Mouse (Mus musculus): ENCODE results near the gene Kif23. TPM values are rescaled to one million over a fixed set of nuclear protein-coding genes. Genes with fewer than 3 reads are reported as not detected.

Gene Kif23
- polyA plus RNA-seq, 1 experiment = 6.4 TPM

- no peaks in the 10 kb centered on the region for H3K9me3 ChIP-seq
- TF ChIP-seq GATA1 (IDR thresholded peaks at IDR 0.05; ENCODE audit: borderline replicate concordance, low read length) = no peak
- TF ChIP-seq FLI1 (IDR thresholded peaks at IDR 0.05; ENCODE audit: low read length) = no peak
- H3K4me1 ChIP-seq = peaks cover 17% of the 10 kb centered on the region
- H3K4me3 ChIP-seq (replicated peaks) = no peak overlapping the region
- peaks cover 68% of the 10 kb centered on the region for H3K36me3 ChIP-seq (replicated peaks; ENCODE audit: low read length)
- no peaks in the 10 kb centered on the region for H3K27me3 ChIP-seq (replicated peaks)
Measured at GRCm38 (mm10) chr9:61917436-61917835, 29.1 kb downstream of the Kif23 start.

DNA sequence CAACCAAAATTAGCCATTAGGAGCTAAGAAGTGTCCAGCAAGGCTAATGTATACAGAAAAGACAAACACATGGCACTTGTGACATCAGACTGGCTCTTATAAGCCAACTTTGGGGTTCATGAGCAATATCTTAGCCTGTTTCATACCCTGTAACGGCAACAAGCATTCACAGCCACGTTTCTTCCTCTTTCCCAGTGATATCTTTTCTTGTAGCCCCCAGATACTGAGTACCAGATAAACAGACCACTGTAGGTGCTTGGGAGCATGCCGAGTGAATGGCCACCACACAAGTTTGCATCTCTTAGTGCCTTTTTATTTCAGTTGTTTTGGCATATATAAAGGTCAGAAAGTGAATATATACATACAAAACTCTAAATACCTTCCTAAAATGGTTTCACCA is 29.6 kb downstream of the Kif23 start:
- Histone ChIP-seq H3K4me3 (replicated peaks) (no peak overlapping the region), H3K27me3 (replicated peaks) (no peaks in the 10 kb centered on the region), H3K4me1 (peaks cover 21% of the 10 kb centered on the region), H3K36me3 (replicated peaks; ENCODE audit: low read length) (peaks cover 68% of the 10 kb centered on the region), H3K9me3 (no peaks in the 10 kb centered on the region)
- no peak for TF ChIP-seq FLI1 (IDR thresholded peaks at IDR 0.05; ENCODE audit: low read length)
- no peak for TF ChIP-seq GATA1 (IDR thresholded peaks at IDR 0.05; ENCODE audit: borderline replicate concordance, low read length)

- peak overlapping the region; percentile 96 for H3K4me3 ChIP-seq (replicated peaks)
- no peaks in the 10 kb centered on the region for H3K27me3 ChIP-seq (replicated peaks)
- TF ChIP-seq FLI1 (IDR thresholded peaks at IDR 0.05; ENCODE audit: low read length) = no peak
- no peak for TF ChIP-seq GATA1 (IDR thresholded peaks at IDR 0.05; ENCODE audit: borderline replicate concordance, low read length)
- peaks cover 68% of the 10 kb centered on the region for H3K36me3 ChIP-seq (replicated peaks; ENCODE audit: low read length)
- H3K9me3 ChIP-seq = no peaks in the 10 kb centered on the region
- peaks cover 26% of the 10 kb centered on the region for H3K4me1 ChIP-seq
Measured at GRCm38 (mm10) chr9:61915393-61916005, 31.1 kb downstream of the Kif23 start.

DNA sequence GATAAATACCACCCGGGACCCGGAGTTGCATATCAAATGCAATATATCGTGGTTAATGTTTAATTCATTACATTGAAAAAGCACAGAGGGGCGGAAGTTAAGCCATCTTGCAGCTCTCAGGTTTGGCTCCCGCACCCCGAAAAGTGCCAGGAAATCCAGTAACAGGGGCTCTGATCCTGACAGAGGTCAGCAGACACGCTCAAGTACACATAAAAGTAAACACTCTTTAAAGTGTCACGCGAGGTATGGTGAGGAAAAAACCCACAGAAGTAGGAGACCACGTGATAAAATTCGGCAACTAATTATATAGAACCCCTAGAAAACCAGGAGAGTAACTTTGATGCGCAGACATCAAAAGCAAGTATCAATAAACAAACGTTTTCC is 31.7 kb downstream of the Kif23 start:
- H3K36me3 ChIP-seq (replicated peaks; ENCODE audit: low read length) = peaks cover 65% of the 10 kb centered on the region
- TF ChIP-seq GATA1 (IDR thresholded peaks at IDR 0.05; ENCODE audit: borderline replicate concordance, low read length) (no peak), FLI1 (IDR thresholded peaks at IDR 0.05; ENCODE audit: low read length) (no peak)
- H3K4me3 ChIP-seq (replicated peaks) = peak overlapping the region; percentile 96
- H3K4me1 ChIP-seq = peaks cover 26% of the 10 kb centered on the region
- H3K9me3 ChIP-seq = no peaks in the 10 kb centered on the region
- no peaks in the 10 kb centered on the region for H3K27me3 ChIP-seq (replicated peaks)

DNA sequence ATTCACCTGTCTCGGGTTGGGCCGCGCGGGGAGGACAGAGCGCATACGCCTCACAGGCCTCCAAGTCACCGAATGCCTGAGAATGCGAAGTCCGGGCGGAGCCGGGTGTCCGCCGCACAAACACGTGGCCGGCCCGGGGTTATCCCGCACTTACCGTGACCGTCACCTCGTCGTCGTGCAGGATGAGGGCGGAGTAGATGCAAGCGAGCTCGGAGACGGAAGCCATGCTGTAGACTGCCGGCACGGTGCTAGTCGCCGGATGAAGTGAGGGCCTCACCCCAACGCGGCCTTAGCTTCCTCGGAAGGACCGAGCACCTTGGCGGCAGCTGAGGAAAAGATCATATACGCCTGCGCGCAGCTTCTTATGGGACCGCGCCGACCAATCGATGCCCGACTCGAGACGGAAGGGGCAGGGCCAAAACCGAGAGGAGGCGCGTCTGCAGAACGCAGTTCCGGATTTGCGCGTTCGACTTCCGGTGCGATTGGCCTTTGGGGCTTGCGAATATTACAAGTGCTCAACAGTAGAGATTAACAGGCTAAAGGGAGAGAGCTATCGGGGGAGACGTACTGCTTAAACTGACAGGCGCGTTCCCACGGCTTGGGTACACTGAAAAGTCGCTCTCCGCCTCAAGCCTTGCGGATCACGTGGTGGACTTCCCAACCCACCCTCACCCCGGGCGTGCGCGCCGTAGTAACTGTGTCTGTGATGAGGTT is 32.2 kb downstream of the Kif23 start, which contains the start of gene Rplp1:
Gene Rplp1, minus strand, starts transcription at position 340 of the 714 bp plus-strand sequence.
- TF ChIP-seq FLI1 (IDR thresholded peaks at IDR 0.05; ENCODE audit: low read length) (peak; percentile 51; the same call in 1 of the 2 replicates), GATA1 (IDR thresholded peaks at IDR 0.05; ENCODE audit: borderline replicate concordance, low read length) (no peak)
- Histone ChIP-seq H3K4me1 (peaks cover 26% of the 10 kb centered on the region), H3K36me3 (replicated peaks; ENCODE audit: low read length) (peaks cover 62% of the 10 kb centered on the region), H3K9me3 (no peaks in the 10 kb centered on the region), H3K27me3 (replicated peaks) (no peaks in the 10 kb centered on the region), H3K4me3 (replicated peaks) (peak within 1 kb of the TSS; percentile 96)

DNA sequence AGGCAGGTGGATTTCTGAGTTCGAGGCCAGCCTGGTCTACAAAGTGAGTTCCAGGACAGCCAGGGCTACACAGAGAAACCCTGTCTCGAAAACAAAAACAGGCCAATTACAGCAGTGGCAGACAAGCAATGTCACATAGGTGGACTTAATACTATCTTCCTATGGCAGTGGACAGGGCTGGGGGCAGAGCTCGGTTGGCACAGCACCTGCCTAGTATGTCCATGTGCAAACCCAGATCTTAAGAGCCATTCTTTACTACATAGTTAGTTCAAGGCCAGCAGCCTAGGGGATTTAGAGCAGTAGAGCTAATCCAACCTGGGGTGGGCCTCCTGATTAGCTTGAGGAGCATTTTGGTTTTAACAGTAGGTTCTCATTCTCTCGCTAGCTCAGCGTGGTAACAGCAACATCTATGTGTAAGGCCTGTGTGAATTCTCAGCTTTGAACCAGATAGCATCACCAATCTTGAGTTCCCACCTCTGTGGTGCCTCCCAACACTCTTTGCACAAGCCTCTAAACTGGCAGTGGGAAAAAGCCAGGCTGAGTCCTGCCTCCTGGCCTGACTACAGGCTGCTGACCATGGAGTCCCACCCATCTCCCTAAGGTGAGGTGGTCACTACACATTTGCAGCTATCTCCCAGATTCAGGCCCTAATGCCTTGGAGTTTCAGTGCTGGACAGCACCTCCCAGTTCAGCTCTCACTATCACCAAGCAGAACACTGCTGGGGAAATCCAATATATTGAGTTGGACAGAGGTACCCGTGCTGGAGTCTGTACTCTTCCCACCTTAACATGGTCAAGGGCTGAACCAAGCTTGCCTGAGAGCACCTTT is 35.1 kb downstream of the Kif23 start:
- H3K27me3 ChIP-seq (replicated peaks) = peaks cover 3% of the 10 kb centered on the region
- peaks cover 41% of the 10 kb centered on the region for H3K36me3 ChIP-seq (replicated peaks; ENCODE audit: low read length)
- H3K4me3 ChIP-seq (replicated peaks) = no peak overlapping the region
- no peak for TF ChIP-seq GATA1 (IDR thresholded peaks at IDR 0.05; ENCODE audit: borderline replicate concordance, low read length)
- no peak for TF ChIP-seq FLI1 (IDR thresholded peaks at IDR 0.05; ENCODE audit: low read length)
- H3K9me3 ChIP-seq = no peaks in the 10 kb centered on the region
- H3K4me1 ChIP-seq = peaks cover 38% of the 10 kb centered on the region

DNA sequence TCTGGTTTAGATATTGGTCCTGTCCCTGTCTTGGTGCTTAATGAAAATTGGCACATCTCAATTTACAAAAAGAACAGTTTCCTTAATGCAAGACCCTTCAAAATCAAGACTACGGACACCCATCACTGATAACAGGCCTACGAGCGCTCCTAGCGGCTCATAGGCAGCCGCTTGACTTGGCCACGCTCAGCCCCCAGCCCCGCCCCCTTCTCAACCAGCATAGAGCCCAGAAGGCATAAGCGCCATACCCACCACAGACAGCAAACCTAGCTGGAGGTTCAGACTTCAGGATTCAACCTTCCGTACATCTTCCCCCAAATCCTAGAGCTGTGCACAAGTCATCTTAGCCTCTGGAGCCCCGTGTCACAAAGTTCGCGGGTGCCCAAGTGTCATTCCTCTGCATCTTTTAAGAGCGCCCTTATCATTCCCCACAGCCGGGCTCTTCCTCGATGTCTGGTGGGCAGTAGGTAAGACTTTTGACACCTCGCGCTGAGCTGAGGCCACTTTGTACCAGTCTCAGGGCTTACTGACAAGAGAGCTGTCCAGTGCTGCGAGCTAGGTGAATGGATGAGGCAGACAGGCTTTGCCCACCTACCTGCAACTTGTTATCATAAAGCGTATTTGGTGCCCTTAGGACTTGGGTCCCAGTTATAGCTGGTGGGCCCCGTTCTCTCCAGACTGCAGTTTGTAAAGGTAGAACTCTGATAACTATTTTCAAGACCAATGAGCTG is 35.9 kb downstream of the Kif23 start:
- Histone ChIP-seq H3K4me1 (peaks cover 38% of the 10 kb centered on the region), H3K4me3 (replicated peaks) (no peak overlapping the region), H3K9me3 (no peaks in the 10 kb centered on the region), H3K27me3 (replicated peaks) (peaks cover 5% of the 10 kb centered on the region), H3K36me3 (replicated peaks; ENCODE audit: low read length) (peaks cover 35% of the 10 kb centered on the region)
- TF ChIP-seq GATA1 (IDR thresholded peaks at IDR 0.05; ENCODE audit: borderline replicate concordance, low read length) = no peak
- TF ChIP-seq FLI1 (IDR thresholded peaks at IDR 0.05; ENCODE audit: low read length) = no peak

DNA sequence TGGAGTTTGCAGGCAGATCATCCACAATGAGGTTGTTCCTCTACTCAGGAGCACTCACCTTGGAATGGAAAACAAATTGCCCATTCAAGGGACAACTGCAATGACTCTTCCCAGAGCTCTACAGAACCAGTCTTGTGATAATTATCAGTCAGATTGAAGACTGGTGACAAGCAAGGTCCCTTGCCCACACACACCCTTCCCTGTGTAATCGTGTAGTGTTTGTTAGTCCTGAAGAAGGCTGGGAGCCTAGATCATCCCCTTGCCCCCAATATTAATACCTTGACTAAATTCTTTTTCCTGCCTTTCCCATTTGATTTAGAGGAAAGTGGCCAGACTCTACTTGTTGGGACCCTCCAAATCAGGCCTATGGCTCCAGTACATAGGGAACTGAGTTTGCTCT is 36.9 kb downstream of the Kif23 start:
- no peak overlapping the region for H3K4me3 ChIP-seq (replicated peaks)
- H3K36me3 ChIP-seq (replicated peaks; ENCODE audit: low read length) = peaks cover 35% of the 10 kb centered on the region
- peaks cover 5% of the 10 kb centered on the region for H3K27me3 ChIP-seq (replicated peaks)
- peaks cover 40% of the 10 kb centered on the region for H3K4me1 ChIP-seq
- no peak for TF ChIP-seq GATA1 (IDR thresholded peaks at IDR 0.05; ENCODE audit: borderline replicate concordance, low read length)
- TF ChIP-seq FLI1 (IDR thresholded peaks at IDR 0.05; ENCODE audit: low read length) = no peak
- no peaks in the 10 kb centered on the region for H3K9me3 ChIP-seq

- peaks cover 45% of the 10 kb centered on the region for H3K4me1 ChIP-seq
- peaks cover 35% of the 10 kb centered on the region for H3K36me3 ChIP-seq (replicated peaks; ENCODE audit: low read length)
- H3K4me3 ChIP-seq (replicated peaks) = no peak overlapping the region
- no peaks in the 10 kb centered on the region for H3K9me3 ChIP-seq
- no peak for TF ChIP-seq GATA1 (IDR thresholded peaks at IDR 0.05; ENCODE audit: borderline replicate concordance, low read length)
- TF ChIP-seq FLI1 (IDR thresholded peaks at IDR 0.05; ENCODE audit: low read length) = no peak
- H3K27me3 ChIP-seq (replicated peaks) = peaks cover 9% of the 10 kb centered on the region
Measured at GRCm38 (mm10) chr9:61908832-61909407, 37.7 kb downstream of the Kif23 start.
